Mouse (Mus musculus): ENCODE data around the gene Rnf130. TPM values are rescaled to one million over a fixed set of nuclear protein-coding genes. Genes with fewer than 3 reads are reported as not detected.
A peak's percentile ranks its signal among the peaks of the same experiment; 100 is the strongest.

Rnf130 gene
- polyA plus RNA-seq, 1 experiment from 2014 or later: 60.7 TPM

- Histone ChIP-seq H3K9me3 (ENCODE audit: low read depth, low read length) (no peaks in the 10 kb centered on the region), H3K4me1 (ENCODE audit: insufficient read depth) (no peaks in the 10 kb centered on the region), H3K27ac (ENCODE audit: low read depth) (no peak overlapping the region), H3K9ac (no peak overlapping the region), H3K4me3 (ENCODE audit: low read depth, low read length) (no peak overlapping the region), H3K4me2 (no peak overlapping the region), H3K27me3 (ENCODE audit: insufficient read depth, low read length) (no peaks in the 10 kb centered on the region), H3K36me3 (ENCODE audit: insufficient read depth) (peaks cover 11% of the 10 kb centered on the region; the same call in 1 of the 2 replicates)
- 64% methylated on average over 2 of the region's 2 CpGs for WGBS
- no peak for DNase-seq
- ATAC-seq (ENCODE audit: insufficient read depth): no peak
- no peak for TF ChIP-seq CTCF (IDR thresholded peaks at IDR 0.05; ENCODE audit: low read depth)
Measured at GRCm38 (mm10) chr11:50057713-50058112, 32.6 kb downstream of the Rnf130 start.

- Histone ChIP-seq H3K9ac (no peak overlapping the region), H3K36me3 (ENCODE audit: insufficient read depth) (peaks cover 11% of the 10 kb centered on the region; the same call in 1 of the 2 replicates), H3K9me3 (ENCODE audit: low read depth, low read length) (no peaks in the 10 kb centered on the region), H3K27ac (ENCODE audit: low read depth) (no peak overlapping the region), H3K4me3 (ENCODE audit: low read depth, low read length) (no peak overlapping the region), H3K4me2 (no peak overlapping the region), H3K4me1 (ENCODE audit: insufficient read depth) (no peaks in the 10 kb centered on the region), H3K27me3 (ENCODE audit: insufficient read depth, low read length) (no peaks in the 10 kb centered on the region)
- no peak for DNase-seq
- WGBS: 85% methylated on average over 6 of the region's 6 CpGs
- ATAC-seq (ENCODE audit: insufficient read depth): no peak
- TF ChIP-seq CTCF (IDR thresholded peaks at IDR 0.05; ENCODE audit: low read depth): no peak
Measured at GRCm38 (mm10) chr11:50058277-50058676, 33.1 kb downstream of the Rnf130 start.

GRCm38 (mm10) chr11:50059045-50059444 lies 33.9 kb downstream of the Rnf130 start:
- TF ChIP-seq CTCF (IDR thresholded peaks at IDR 0.05; ENCODE audit: low read depth): no peak
- ATAC-seq (ENCODE audit: insufficient read depth): no peak
- 82% methylated on average over 6 of the region's 6 CpGs for WGBS

GRCm38 (mm10) chr11:50062116-50062515 lies 37.0 kb downstream of the Rnf130 start:
- no peak overlapping the region for H3K27ac ChIP-seq (ENCODE audit: low read depth)
- no peak overlapping the region for H3K9ac ChIP-seq
- DNase-seq (peak; percentile 13), ATAC-seq (ENCODE audit: insufficient read depth) (no peak)
- no peak overlapping the region for H3K4me2 ChIP-seq
- no peaks in the 10 kb centered on the region for H3K36me3 ChIP-seq (ENCODE audit: insufficient read depth)
- no peaks in the 10 kb centered on the region for H3K27me3 ChIP-seq (ENCODE audit: insufficient read depth, low read length)
- WGBS: 32% methylated on average over 7 of the region's 7 CpGs
- no peaks in the 10 kb centered on the region for H3K9me3 ChIP-seq (ENCODE audit: low read depth, low read length)
- no peaks in the 10 kb centered on the region for H3K4me1 ChIP-seq (ENCODE audit: insufficient read depth)
- TF ChIP-seq CTCF (IDR thresholded peaks at IDR 0.05; ENCODE audit: low read depth): no peak
- H3K4me3 ChIP-seq (ENCODE audit: low read depth, low read length): no peak overlapping the region

More at GRCm38 (mm10) chr11:50059045-50059444, 33.9 kb downstream of the Rnf130 start:
- Histone ChIP-seq H3K4me1 (ENCODE audit: insufficient read depth) (no peaks in the 10 kb centered on the region), H3K27me3 (ENCODE audit: insufficient read depth, low read length) (no peaks in the 10 kb centered on the region), H3K4me3 (ENCODE audit: low read depth, low read length) (no peak overlapping the region), H3K4me2 (no peak overlapping the region), H3K9me3 (ENCODE audit: low read depth, low read length) (no peaks in the 10 kb centered on the region), H3K9ac (no peak overlapping the region), H3K27ac (ENCODE audit: low read depth) (no peak overlapping the region), H3K36me3 (ENCODE audit: insufficient read depth) (0 out of 2 replicates have a peak, but pooled peaks cover 7% of the 10 kb centered on the region)
- no peak for DNase-seq

GRCm38 (mm10) chr11:50066088-50066487 lies 40.9 kb downstream of the Rnf130 start:
- ATAC-seq (ENCODE audit: insufficient read depth): no peak
- Histone ChIP-seq H3K36me3 (ENCODE audit: insufficient read depth) (no peaks in the 10 kb centered on the region), H3K4me2 (no peak overlapping the region), H3K9me3 (ENCODE audit: low read depth, low read length) (no peaks in the 10 kb centered on the region), H3K9ac (no peak overlapping the region), H3K4me3 (ENCODE audit: low read depth, low read length) (no peak overlapping the region), H3K27me3 (ENCODE audit: insufficient read depth, low read length) (no peaks in the 10 kb centered on the region), H3K27ac (ENCODE audit: low read depth) (no peak overlapping the region), H3K4me1 (ENCODE audit: insufficient read depth) (no peaks in the 10 kb centered on the region)
- no peak for TF ChIP-seq CTCF (IDR thresholded peaks at IDR 0.05; ENCODE audit: low read depth)
- WGBS: 68% methylated on average over 2 of the region's 2 CpGs
- DNase-seq: no peak

GRCm38 (mm10) chr11:50073830-50074229 lies 48.7 kb downstream of the Rnf130 start:
- no peak overlapping the region for H3K9ac ChIP-seq
- peaks cover 6% of the 10 kb centered on the region; the same call in 1 of the 2 replicates for H3K36me3 ChIP-seq (ENCODE audit: insufficient read depth)
- no peak for TF ChIP-seq CTCF (IDR thresholded peaks at IDR 0.05; ENCODE audit: low read depth)
- H3K4me1 ChIP-seq (ENCODE audit: insufficient read depth): no peaks in the 10 kb centered on the region
- no peak overlapping the region for H3K4me3 ChIP-seq (ENCODE audit: low read depth, low read length)
- H3K9me3 ChIP-seq (ENCODE audit: low read depth, low read length): no peaks in the 10 kb centered on the region
- 89% methylated on average over 10 of the region's 10 CpGs for WGBS
- no peak overlapping the region for H3K27ac ChIP-seq (ENCODE audit: low read depth)
- H3K4me2 ChIP-seq: no peak overlapping the region
- DNase-seq (no peak), ATAC-seq (ENCODE audit: insufficient read depth) (no peak)
- no peaks in the 10 kb centered on the region for H3K27me3 ChIP-seq (ENCODE audit: insufficient read depth, low read length)

GRCm38 (mm10) chr11:50076756-50077155 lies 51.6 kb downstream of the Rnf130 start:
- DNase-seq: no peak
- Histone ChIP-seq H3K4me3 (ENCODE audit: low read depth, low read length) (no peak overlapping the region), H3K4me2 (no peak overlapping the region), H3K36me3 (ENCODE audit: insufficient read depth) (peaks cover 2% of the 10 kb centered on the region; the same call in 1 of the 2 replicates), H3K27ac (ENCODE audit: low read depth) (no peak overlapping the region), H3K4me1 (ENCODE audit: insufficient read depth) (no peaks in the 10 kb centered on the region), H3K27me3 (ENCODE audit: insufficient read depth, low read length) (no peaks in the 10 kb centered on the region), H3K9me3 (ENCODE audit: low read depth, low read length) (no peaks in the 10 kb centered on the region), H3K9ac (no peak overlapping the region)
- ATAC-seq (ENCODE audit: insufficient read depth): no peak
- no peak for TF ChIP-seq CTCF (IDR thresholded peaks at IDR 0.05; ENCODE audit: low read depth)
- 74% methylated on average over 4 of the region's 4 CpGs for WGBS
